ENCODE assay signal across 11 mouse cellular contexts in genomic region chr17:78768937-78769336, GRCm38 (mm10).
"Had no signal": no experiment of that assay in that cellular context is flagged by ENCODE, and none has a peak within 500 bp of the region (broad histone marks: within the 10 kb centered on the region; RNA-seq: fewer than 3 reads in every experiment).

No protein-coding gene starts in this region.

- H3K4me2 ChIP-seq: kidney, embryonic 15.5 days; limb, embryonic 12.5 days; midbrain, embryonic 13.5 days had no signal

- H3K9me3 ChIP-seq: kidney, embryonic 15.5 days; limb, embryonic 12.5 days; midbrain, embryonic 13.5 days had no signal

- H3K9ac ChIP-seq: kidney, embryonic 15.5 days; limb, embryonic 12.5 days; liver, embryonic 14.5 days; midbrain, embryonic 13.5 days had no signal

- DNase-seq: kidney, postnatal 14 days; layer of hippocampus, postnatal 36 days; liver; lung, adult 18-20 months; right cerebral cortex, adult 18-20 months; right cerebral cortex, postnatal 25 days; thymus, postnatal 36 days had no signal

- ATAC-seq: midbrain, embryonic 13.5 days had no signal

- H3K4me3 ChIP-seq: kidney, embryonic 15.5 days; limb, embryonic 12.5 days; midbrain, embryonic 13.5 days had no signal

- H3K27ac ChIP-seq: kidney, embryonic 15.5 days; limb, embryonic 12.5 days; liver, embryonic 14.5 days; midbrain, embryonic 13.5 days had no signal

- H3K27me3 ChIP-seq: kidney, embryonic 15.5 days; limb, embryonic 12.5 days; midbrain, embryonic 13.5 days had no signal

- H3K4me1 ChIP-seq: kidney, embryonic 15.5 days; limb, embryonic 12.5 days; midbrain, embryonic 13.5 days had no signal
